Mouse (Mus musculus): ENCODE results near the gene Sox2. TPM values are rescaled to one million over a fixed set of nuclear protein-coding genes. Genes with fewer than 3 reads are reported as not detected.

Gene Sox2
- not detected in 2 replicates for polyA plus RNA-seq (2012; rRNA removed; ENCODE audit: low replicate concordance)

DNA sequence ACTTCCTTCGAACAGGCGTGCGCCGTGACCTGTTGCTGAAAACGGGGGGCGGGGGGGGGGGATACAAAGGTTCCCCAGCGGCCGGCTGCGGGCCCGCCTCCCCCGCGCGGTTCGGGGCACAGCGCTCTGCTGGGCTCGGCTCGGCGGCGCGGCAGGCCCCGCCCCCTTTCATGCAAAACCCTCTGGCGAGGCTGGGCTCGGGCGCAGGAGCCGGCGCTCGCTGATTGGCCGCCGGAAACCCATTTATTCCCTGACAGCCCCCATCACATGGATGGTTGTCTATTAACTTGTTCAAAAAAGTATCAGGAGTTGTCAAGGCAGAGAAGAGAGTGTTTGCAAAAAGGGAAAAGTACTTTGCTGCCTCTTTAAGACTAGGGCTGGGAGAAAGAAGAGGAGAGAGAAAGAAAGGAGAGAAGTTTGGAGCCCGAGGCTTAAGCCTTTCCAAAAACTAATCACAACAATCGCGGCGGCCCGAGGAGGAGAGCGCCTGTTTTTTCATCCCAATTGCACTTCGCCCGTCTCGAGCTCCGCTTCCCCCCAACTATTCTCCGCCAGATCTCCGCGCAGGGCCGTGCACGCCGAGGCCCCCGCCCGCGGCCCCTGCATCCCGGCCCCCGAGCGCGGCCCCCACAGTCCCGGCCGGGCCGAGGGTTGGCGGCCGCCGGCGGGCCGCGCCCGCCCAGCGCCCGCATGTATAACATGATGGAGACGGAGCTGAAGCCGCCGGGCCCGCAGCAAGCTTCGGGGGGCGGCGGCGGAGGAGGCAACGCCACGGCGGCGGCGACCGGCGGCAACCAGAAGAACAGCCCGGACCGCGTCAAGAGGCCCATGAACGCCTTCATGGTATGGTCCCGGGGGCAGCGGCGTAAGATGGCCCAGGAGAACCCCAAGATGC lies at the start of gene Sox2:
Sox2 (plus strand) TSS at position 680 of the 895 bp plus-strand sequence.

Measured in subcutaneous adipose tissue, adult 2 months (tissue).